Mouse (Mus musculus) ES-Bruce4 (cell line): ENCODE measurements at regions not wholly inside any gene's neighbourhood (a gene's known extent, or its start where the extent isn't known, plus 50 kb on each side); places are given as distances from the start of the nearest gene placed in this dataset.

Source experiments
- H3K27ac ChIP-seq: 2 replicates; pipeline ENCODE4 v1.5.1; 2012; ENCODE audit warnings: low read length, inconsistent platforms; ENCODE audit not compliant: insufficient read depth
- H3K27me3 ChIP-seq: 2 replicates; pipeline ENCODE4 v1.6.1; 2012; ENCODE audit warnings: mild to moderate bottlenecking, low read length, inconsistent platforms; ENCODE audit not compliant: control insufficient read depth, poor library complexity, insufficient read depth, severe bottlenecking
- H3K36me3 ChIP-seq: 2 replicates; pipeline ENCODE4 v1.6.1; 2012; ENCODE audit warnings: inconsistent platforms, mild to moderate bottlenecking, low read length, moderate library complexity; ENCODE audit not compliant: control insufficient read depth, poor library complexity, insufficient read depth, severe bottlenecking
- H3K4me1 ChIP-seq: one replicate; pipeline ENCODE4 v1.8.1; 2011; ENCODE audit warnings: low read length; ENCODE audit not compliant: control insufficient read depth, insufficient read depth
- H3K4me3 ChIP-seq: 2 replicates; pipeline ENCODE4 v1.5.1; 2011; ENCODE audit warnings: low read depth, mild to moderate bottlenecking, low read length
- H3K9ac ChIP-seq: 2 replicates; pipeline ENCODE4 v1.6.1; 2012; ENCODE audit warnings: low read depth, mild to moderate bottlenecking, inconsistent platforms; ENCODE audit not compliant: poor library complexity, severe bottlenecking
- H3K9me3 ChIP-seq: replicated peaks from 2 replicates; pipeline ENCODE4 v1.6.1; 2012; ENCODE audit warnings: mild to moderate bottlenecking, low read length, inconsistent platforms; ENCODE audit not compliant: control insufficient read depth, poor library complexity, insufficient read depth, severe bottlenecking
- CTCF ChIP-seq: IDR thresholded peaks from one replicate; pipeline ENCODE4 v1.8.1; 2011; ENCODE audit warnings: low read depth, low read length
- EP300 ChIP-seq: IDR thresholded peaks from 2 replicates; pipeline ENCODE4 v1.6.1; 2011; ENCODE audit warnings: low read depth, low read length; ENCODE audit not compliant: insufficient read depth
- POLR2A ChIP-seq: IDR thresholded peaks from one replicate; pipeline ENCODE4 v1.8.1; 2011; ENCODE audit warnings: low read length; ENCODE audit not compliant: insufficient read depth

DNA sequence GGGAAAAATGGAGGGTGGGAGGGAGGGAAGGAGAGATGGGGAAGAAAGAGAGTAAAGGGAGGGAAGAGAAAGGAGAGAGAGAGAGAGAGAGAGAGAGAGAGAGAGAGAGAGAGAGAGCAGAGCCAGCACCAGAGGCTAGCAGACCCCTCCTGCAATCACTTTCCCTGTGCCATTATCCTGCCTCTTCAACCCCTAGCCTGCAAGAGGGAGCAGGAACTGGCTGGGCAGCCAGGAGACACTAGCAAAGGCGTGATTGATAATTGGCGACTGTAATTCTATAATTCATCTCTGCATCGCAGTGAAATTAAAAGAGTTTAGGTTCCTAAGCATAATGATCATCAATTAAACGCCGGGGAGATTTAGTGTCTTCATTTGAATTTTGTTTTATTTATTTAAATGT is 190.1 kb upstream of the 4931429L15Rik start:
- Histone ChIP-seq H3K27me3 (no peaks in the 10 kb centered on the region), H3K36me3 (no peaks in the 10 kb centered on the region), H3K4me1 (no peaks in the 10 kb centered on the region), H3K4me3 (no peak overlapping the region), H3K27ac (no peak overlapping the region), H3K9ac (no peak overlapping the region), H3K9me3 (no peaks in the 10 kb centered on the region)
- no peak for TF ChIP-seq EP300
- no peak for TF ChIP-seq POLR2A

DNA sequence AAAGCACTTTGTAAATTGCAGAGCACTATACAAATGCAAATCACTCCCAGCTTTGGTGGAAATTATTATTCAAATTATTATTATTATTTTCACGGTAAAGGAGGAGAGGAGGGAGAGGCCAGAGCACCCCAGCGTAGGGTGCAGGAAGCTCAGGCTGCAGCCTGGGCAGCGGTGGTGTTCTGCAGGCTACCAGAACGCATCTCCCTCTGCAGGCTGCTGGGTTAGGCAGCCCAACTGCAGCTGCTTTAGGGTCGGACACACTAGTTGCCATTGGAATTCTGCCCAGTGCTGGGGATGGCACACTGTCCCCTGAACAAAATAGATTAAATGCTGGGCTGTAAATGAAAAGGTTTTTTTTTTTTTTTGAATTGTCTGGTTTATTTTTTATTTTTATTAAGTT is 189.7 kb upstream of the 4931429L15Rik start:
- no peak overlapping the region for H3K27ac ChIP-seq
- TF ChIP-seq POLR2A (no peak), CTCF (no peak), EP300 (no peak)
- H3K27me3 ChIP-seq = no peaks in the 10 kb centered on the region
- H3K4me3 ChIP-seq = no peak overlapping the region
- no peaks in the 10 kb centered on the region for H3K36me3 ChIP-seq
- no peaks in the 10 kb centered on the region for H3K9me3 ChIP-seq
- H3K9ac ChIP-seq = no peak overlapping the region
- no peaks in the 10 kb centered on the region for H3K4me1 ChIP-seq

DNA sequence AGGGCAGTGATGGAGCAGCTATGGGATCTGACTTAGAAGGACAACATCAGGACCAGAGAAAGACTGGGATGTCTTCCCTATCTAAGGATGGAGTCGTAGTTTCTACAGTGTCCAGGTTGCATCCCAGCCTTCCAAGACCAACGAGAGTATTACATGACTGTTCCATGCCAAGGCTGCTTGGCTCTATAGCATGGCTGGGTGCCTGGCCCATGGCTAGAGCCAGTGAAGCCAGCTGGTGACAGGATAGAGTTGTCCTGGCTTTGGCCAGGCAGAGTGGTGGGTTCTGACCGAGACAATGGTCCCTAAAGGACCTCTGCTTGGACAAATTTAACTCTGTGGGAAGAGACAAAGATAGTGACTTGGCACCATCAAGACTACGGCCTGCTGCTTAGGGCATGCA is 187.2 kb upstream of the 4931429L15Rik start:
- no peaks in the 10 kb centered on the region for H3K36me3 ChIP-seq
- no peak overlapping the region for H3K27ac ChIP-seq
- no peaks in the 10 kb centered on the region for H3K9me3 ChIP-seq
- no peaks in the 10 kb centered on the region for H3K4me1 ChIP-seq
- H3K4me3 ChIP-seq = no peak overlapping the region
- H3K9ac ChIP-seq = no peak overlapping the region
- H3K27me3 ChIP-seq = no peaks in the 10 kb centered on the region
- TF ChIP-seq EP300 (no peak), CTCF (no peak), POLR2A (no peak)

DNA sequence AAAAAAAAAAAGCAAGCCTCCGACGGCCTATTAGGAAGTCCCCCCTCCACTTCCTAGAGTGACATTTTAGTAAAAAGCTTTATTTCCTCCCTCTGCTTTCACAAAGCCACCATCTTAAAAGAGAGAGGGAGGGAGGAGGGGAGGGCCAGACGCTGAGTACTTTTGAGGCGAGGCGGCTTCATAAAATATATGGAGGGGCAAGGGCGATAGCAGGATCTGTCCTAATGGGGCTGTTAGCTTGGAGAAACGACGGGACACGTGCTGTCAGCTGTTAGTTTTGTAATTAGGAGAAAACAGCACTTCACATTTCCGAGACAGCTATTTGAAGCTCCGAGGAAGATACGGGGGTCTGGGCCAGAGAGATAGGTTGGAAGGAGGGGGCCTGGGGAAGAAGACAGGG is 184.8 kb upstream of the 4931429L15Rik start:
- Histone ChIP-seq H3K36me3 (no peaks in the 10 kb centered on the region), H3K4me3 (no peak overlapping the region), H3K27ac (no peak overlapping the region), H3K27me3 (no peaks in the 10 kb centered on the region), H3K4me1 (no peaks in the 10 kb centered on the region), H3K9me3 (no peaks in the 10 kb centered on the region), H3K9ac (no peak overlapping the region)
- TF ChIP-seq CTCF (no peak), POLR2A (no peak), EP300 (no peak)

DNA sequence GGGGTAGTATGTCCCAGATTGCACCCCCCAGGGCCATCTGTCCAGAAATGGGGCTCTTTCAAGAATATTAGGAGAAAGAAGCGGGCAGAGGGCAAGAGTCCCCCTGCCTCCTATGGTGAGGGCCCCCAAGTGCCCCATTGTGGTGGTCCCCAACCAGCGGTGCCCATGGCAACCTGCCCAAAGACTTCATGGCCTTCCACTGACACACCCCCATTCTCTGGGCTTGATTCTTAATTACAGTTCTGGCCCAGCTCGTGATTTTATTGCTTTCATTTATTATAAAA is 184.3 kb upstream of the 4931429L15Rik start:
- Histone ChIP-seq H3K36me3 (no peaks in the 10 kb centered on the region), H3K4me3 (no peak overlapping the region), H3K4me1 (no peaks in the 10 kb centered on the region), H3K27me3 (no peaks in the 10 kb centered on the region), H3K9ac (no peak overlapping the region), H3K9me3 (no peaks in the 10 kb centered on the region), H3K27ac (no peak overlapping the region)
- TF ChIP-seq CTCF (no peak), POLR2A (no peak), EP300 (no peak)

DNA sequence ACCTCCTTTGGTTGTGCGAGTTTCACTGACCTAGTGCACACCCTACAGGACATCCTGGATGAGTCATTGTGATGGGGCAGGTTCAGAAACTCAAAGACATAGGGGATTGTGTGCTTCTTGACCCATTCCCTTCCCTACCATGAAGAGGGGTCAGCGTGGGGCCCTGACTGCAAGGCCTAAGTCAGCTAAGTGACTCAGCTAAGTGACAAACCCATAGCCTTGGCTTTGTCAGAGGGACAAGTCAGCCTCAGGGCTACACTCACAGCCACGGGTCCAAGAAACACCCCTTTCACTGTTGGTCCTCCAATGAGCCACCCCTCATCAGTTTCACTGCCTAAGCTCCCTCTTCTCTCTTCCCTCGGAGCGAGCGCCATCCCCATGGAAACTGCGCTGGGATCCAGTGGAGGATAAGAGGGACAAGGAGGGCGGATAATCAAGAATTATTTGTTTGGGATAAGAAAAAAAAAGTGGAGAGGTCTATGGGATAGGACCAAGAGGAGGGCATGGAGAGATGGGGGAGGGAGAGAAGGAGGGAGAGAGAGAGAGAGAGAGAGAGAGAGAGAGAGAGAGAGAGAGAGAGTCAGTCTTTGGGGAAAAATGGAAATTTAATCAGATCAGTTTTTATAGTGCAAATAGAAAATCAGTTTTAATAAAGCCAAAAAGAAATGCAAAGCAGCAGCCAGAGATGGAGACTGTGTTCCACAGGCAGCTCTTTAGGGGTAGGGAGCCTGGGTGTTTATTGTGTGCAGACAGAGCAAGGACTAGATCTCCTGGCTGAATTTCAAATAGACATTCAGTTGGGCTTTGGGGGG is 183.7 kb upstream of the 4931429L15Rik start:
- no peak overlapping the region for H3K4me3 ChIP-seq
- no peak overlapping the region for H3K9ac ChIP-seq
- no peak for TF ChIP-seq CTCF
- TF ChIP-seq POLR2A = no peak
- no peak for TF ChIP-seq EP300
- no peaks in the 10 kb centered on the region for H3K27me3 ChIP-seq
- H3K9me3 ChIP-seq = no peaks in the 10 kb centered on the region
- no peaks in the 10 kb centered on the region for H3K4me1 ChIP-seq
- no peaks in the 10 kb centered on the region for H3K36me3 ChIP-seq
- no peak overlapping the region for H3K27ac ChIP-seq
